In the genomic region with DNA sequence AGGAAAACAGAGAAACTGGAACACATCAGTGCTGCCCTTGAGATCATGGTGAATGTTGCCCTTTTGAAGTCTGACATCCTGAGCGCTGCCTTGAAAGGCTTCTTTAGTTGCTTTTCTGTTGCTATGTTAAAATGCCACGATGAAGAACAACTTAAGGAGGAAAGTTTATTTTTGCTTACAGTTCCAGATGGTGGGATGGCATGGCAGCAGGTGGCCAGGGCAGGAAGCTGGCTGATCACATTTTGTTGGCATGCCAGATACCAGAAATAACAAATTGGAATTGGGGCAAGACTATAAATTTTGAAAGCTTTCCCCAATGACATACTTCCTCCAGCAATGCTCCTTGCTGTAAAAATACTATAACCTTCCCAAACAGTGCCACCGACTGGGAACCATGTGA, we compare ENCODE assay signal across 13 mouse cellular contexts.
DNase-seq lines count a peak whose midpoint lies in the region.
"Had no signal": no experiment of that assay in that cellular context is flagged by ENCODE, and none has a peak within 500 bp of the region (broad histone marks: within the 10 kb centered on the region; RNA-seq: fewer than 3 reads in every experiment).

No protein-coding gene starts in this region.

- DNase-seq in frontal cortex, adult 2 months (ENCODE audit: extremely low spot score in 1 of 2, low spot score in 1 of 2): peak; percentile 5 to 44
- no peak for DNase-seq in frontal cortex, postnatal 14 days (ENCODE audit: low spot score in 2 of 2)
- DNase-seq in layer of hippocampus, postnatal 36 days: peak; percentile 9 to 10
- DNase-seq in layer of hippocampus, postnatal 10 days (ENCODE audit: low spot score in 2 of 2): no peak
- peak; percentile 61 for DNase-seq in brain, adult 2 months (ENCODE audit: low read depth, low spot score)
- peak; percentile 13 for DNase-seq in right cerebral cortex, postnatal 25 days
- DNase-seq: adrenal gland, postnatal 14 days; cerebellum, adult 8-10 months; cerebellum, postnatal 14 days; embryo, embryonic 11 days; gastrocnemius, postnatal 36 days; heart, adult 11 months; heart, postnatal 36 days had no signal

Comparison
In these comparisons a context has a peak if more than half of its experiments do, and no peak if none do; other contexts are left out.
1. DNase-seq: peak in frontal cortex, adult 2 months (2 of 2), layer of hippocampus, postnatal 36 days (2 of 2), brain, adult 2 months (single experiment) and right cerebral cortex, postnatal 25 days (single experiment); none in frontal cortex, postnatal 14 days (0 of 2) and layer of hippocampus, postnatal 10 days (0 of 2).